29 mouse cellular contexts compared by ENCODE assay signal in the genomic region with DNA sequence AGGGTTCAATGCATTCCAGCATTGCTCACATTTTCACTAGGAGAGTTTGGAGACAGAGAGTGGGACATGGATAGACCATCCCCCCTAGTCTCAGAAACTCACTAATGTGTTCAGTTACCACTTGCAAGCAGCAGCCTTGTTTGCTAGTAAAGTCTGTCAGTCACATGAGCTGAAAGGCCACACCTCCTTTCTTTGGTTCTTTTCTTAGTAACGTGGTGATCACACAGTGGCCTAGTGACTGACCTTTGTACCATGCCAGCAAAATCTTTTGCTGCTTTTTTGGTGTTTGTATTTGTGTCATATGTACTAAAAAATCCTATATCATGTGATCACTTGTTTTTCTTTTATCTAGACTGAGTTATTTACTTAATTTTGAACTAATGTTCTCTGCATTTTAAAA.
DNase-seq lines count a peak whose midpoint lies in the region; ATAC-seq lines count a peak whose summit lies in the region.
"Had no signal": no experiment of that assay in that cellular context is flagged by ENCODE, and none has a peak within 500 bp of the region (broad histone marks: within the 10 kb centered on the region; RNA-seq: fewer than 3 reads in every experiment).

No protein-coding gene starts in this region.

- no peak for DNase-seq in forebrain, embryonic 14.5 days (ENCODE audit: low spot score)
- DNase-seq in kidney, postnatal 36 days: peak; percentile 27 to 36
- no peak for DNase-seq in kidney, postnatal 10 days
- DNase-seq in embryo, embryonic 10.5 days (ENCODE audit: low spot score): no peak
- DNase-seq: cerebellum, adult 2 months; cerebellum, postnatal 14 days; gastrocnemius, postnatal 25 days; heart, adult 11 months; heart, postnatal 36 days; lung, embryonic 14.5 days; lung, postnatal 14 days; right cerebral cortex, postnatal 25 days; spleen, adult 18-20 months; thymus, postnatal 4 days had no signal

- no peak overlapping the region for H3K4me3 ChIP-seq in forebrain, embryonic 12.5 days (replicated peaks)
- no peak overlapping the region for H3K4me3 ChIP-seq in forebrain, embryonic 14.5 days (ENCODE audit: low read depth, low read length)
- no peak overlapping the region for H3K4me3 ChIP-seq in intestine, embryonic 16.5 days (ENCODE audit: low read length)
- H3K4me3 ChIP-seq in stomach, embryonic 15.5 days (replicated peaks): no peak overlapping the region
- H3K4me3 ChIP-seq in midbrain, embryonic 13.5 days (replicated peaks): no peak overlapping the region
- H3K4me3 ChIP-seq: embryonic facial prominence, embryonic 15.5 days; forebrain, embryonic 13.5 days; hindbrain, embryonic 13.5 days; left cerebral cortex, adult 2 months; limb, embryonic 12.5 days; midbrain, embryonic 10.5 days had no signal

- no peaks in the 10 kb centered on the region for H3K4me1 ChIP-seq in forebrain, embryonic 12.5 days
- H3K4me1 ChIP-seq in forebrain, embryonic 14.5 days (ENCODE audit: control insufficient read depth, insufficient read depth, low read length): no peaks in the 10 kb centered on the region
- H3K4me1 ChIP-seq in intestine, embryonic 16.5 days (ENCODE audit: control insufficient read depth, insufficient read depth, low read length): no peaks in the 10 kb centered on the region
- H3K4me1 ChIP-seq in stomach, embryonic 15.5 days: no peaks in the 10 kb centered on the region
- no peaks in the 10 kb centered on the region for H3K4me1 ChIP-seq in midbrain, embryonic 13.5 days (replicated peaks)
- H3K4me1 ChIP-seq: embryonic facial prominence, embryonic 15.5 days; forebrain, embryonic 13.5 days; hindbrain, embryonic 13.5 days; limb, embryonic 12.5 days; midbrain, embryonic 10.5 days had no signal

- no peak overlapping the region for H3K27ac ChIP-seq in forebrain, embryonic 12.5 days
- no peak overlapping the region for H3K27ac ChIP-seq in forebrain, embryonic 14.5 days (ENCODE audit: low read depth, low read length)
- no peak overlapping the region for H3K27ac ChIP-seq in intestine, embryonic 16.5 days (ENCODE audit: low read length)
- H3K27ac ChIP-seq in stomach, embryonic 15.5 days: no peak overlapping the region
- H3K27ac ChIP-seq in midbrain, embryonic 13.5 days: no peak overlapping the region
- H3K27ac ChIP-seq: embryonic facial prominence, embryonic 15.5 days; forebrain, embryonic 13.5 days; hindbrain, embryonic 13.5 days; kidney, postnatal 0 days; left cerebral cortex, adult 2 months; limb, embryonic 12.5 days; liver, embryonic 14.5 days; midbrain, embryonic 10.5 days had no signal

- H3K9ac ChIP-seq in forebrain, embryonic 12.5 days: no peak overlapping the region
- H3K9ac ChIP-seq in forebrain, embryonic 14.5 days (ENCODE audit: low read length): no peak overlapping the region
- no peak overlapping the region for H3K9ac ChIP-seq in intestine, embryonic 16.5 days (ENCODE audit: low read depth, low read length)
- no peak overlapping the region for H3K9ac ChIP-seq in stomach, embryonic 15.5 days
- H3K9ac ChIP-seq in midbrain, embryonic 13.5 days (replicated peaks): no peak overlapping the region
- H3K9ac ChIP-seq: embryonic facial prominence, embryonic 15.5 days; forebrain, embryonic 13.5 days; hindbrain, embryonic 13.5 days; limb, embryonic 12.5 days; liver, embryonic 14.5 days; lung, embryonic 14.5 days had no signal

- peak; percentile 37; the same call in 1 of the 2 replicates for ATAC-seq in forebrain, embryonic 12.5 days (ENCODE audit: low FRiP score)
- ATAC-seq in forebrain, embryonic 14.5 days: no peak
- peak; percentile 86 for ATAC-seq in intestine, embryonic 16.5 days
- 0 out of 2 replicates have a peak, but pooled peaks have one; percentile 22 for ATAC-seq in stomach, embryonic 15.5 days (ENCODE audit: insufficient read depth, low FRiP score, low read depth)
- ATAC-seq in midbrain, embryonic 13.5 days: no peak
- ATAC-seq: CD4-positive, CD25-positive, alpha-beta regulatory T cell, adult 4 months; forebrain, embryonic 13.5 days; midbrain, embryonic 16.5 days had no signal

- H3K27me3 ChIP-seq in forebrain, embryonic 12.5 days: no peaks in the 10 kb centered on the region
- H3K27me3 ChIP-seq in forebrain, embryonic 14.5 days (replicated peaks; ENCODE audit: control insufficient read depth, insufficient read depth, low read length): no peaks in the 10 kb centered on the region
- H3K27me3 ChIP-seq in intestine, embryonic 16.5 days (replicated peaks; ENCODE audit: control insufficient read depth, insufficient read depth, low read length): no peaks in the 10 kb centered on the region
- H3K27me3 ChIP-seq in stomach, embryonic 15.5 days (replicated peaks): no peaks in the 10 kb centered on the region
- H3K27me3 ChIP-seq in midbrain, embryonic 13.5 days: no peaks in the 10 kb centered on the region
- H3K27me3 ChIP-seq: embryonic facial prominence, embryonic 15.5 days; forebrain, embryonic 13.5 days; hindbrain, embryonic 13.5 days; limb, embryonic 12.5 days had no signal

- H3K9me3 ChIP-seq in forebrain, embryonic 12.5 days: no peaks in the 10 kb centered on the region
- H3K9me3 ChIP-seq in forebrain, embryonic 14.5 days (replicated peaks; ENCODE audit: control insufficient read depth, low read length): no peaks in the 10 kb centered on the region
- H3K9me3 ChIP-seq in intestine, embryonic 16.5 days (ENCODE audit: control insufficient read depth, low read length): no peaks in the 10 kb centered on the region
- H3K9me3 ChIP-seq in stomach, embryonic 15.5 days: no peaks in the 10 kb centered on the region
- no peaks in the 10 kb centered on the region for H3K9me3 ChIP-seq in midbrain, embryonic 13.5 days
- H3K9me3 ChIP-seq: embryonic facial prominence, embryonic 15.5 days; forebrain, embryonic 13.5 days; hindbrain, embryonic 13.5 days; limb, embryonic 12.5 days; midbrain, embryonic 10.5 days had no signal

- no peak overlapping the region for H3K4me2 ChIP-seq in forebrain, embryonic 12.5 days
- H3K4me2 ChIP-seq in forebrain, embryonic 14.5 days (ENCODE audit: low read length): no peak overlapping the region
- H3K4me2 ChIP-seq in intestine, embryonic 16.5 days (ENCODE audit: low read depth, low read length): no peak overlapping the region
- H3K4me2 ChIP-seq in stomach, embryonic 15.5 days: no peak overlapping the region
- H3K4me2 ChIP-seq in midbrain, embryonic 13.5 days (replicated peaks): no peak overlapping the region
- H3K4me2 ChIP-seq: embryonic facial prominence, embryonic 15.5 days; forebrain, embryonic 13.5 days; heart, embryonic 11.5 days; hindbrain, embryonic 13.5 days; limb, embryonic 12.5 days; lung, embryonic 14.5 days had no signal

- WGBS in forebrain, embryonic 12.5 days: 17% methylated on average over 1 of the region's 1 CpGs
- 0% methylated on average over 1 of the region's 1 CpGs for WGBS in forebrain, embryonic 14.5 days
- 10% methylated on average over 1 of the region's 1 CpGs for WGBS in intestine, embryonic 16.5 days
- 26% methylated on average over 1 of the region's 1 CpGs for WGBS in stomach, embryonic 15.5 days
- 6% methylated on average over 1 of the region's 1 CpGs for WGBS in midbrain, embryonic 13.5 days

- H3K36me3 ChIP-seq in forebrain, embryonic 12.5 days (replicated peaks): no peaks in the 10 kb centered on the region
- H3K36me3 ChIP-seq in forebrain, embryonic 14.5 days (ENCODE audit: control insufficient read depth, insufficient read depth, low read length): no peaks in the 10 kb centered on the region
- H3K36me3 ChIP-seq in intestine, embryonic 16.5 days (ENCODE audit: control insufficient read depth, insufficient read depth, low read length): no peaks in the 10 kb centered on the region
- no peaks in the 10 kb centered on the region for H3K36me3 ChIP-seq in stomach, embryonic 15.5 days
- H3K36me3 ChIP-seq in midbrain, embryonic 13.5 days: no peaks in the 10 kb centered on the region
- H3K36me3 ChIP-seq: embryonic facial prominence, embryonic 15.5 days; hindbrain, embryonic 13.5 days; limb, embryonic 12.5 days; midbrain, embryonic 10.5 days had no signal

Comparison
In these comparisons a context has a peak if more than half of its experiments do, and no peak if none do; other contexts are left out.
1. ATAC-seq: peak in forebrain, embryonic 12.5 days (single experiment), intestine, embryonic 16.5 days (single experiment) and stomach, embryonic 15.5 days (single experiment); none in forebrain, embryonic 14.5 days (single experiment) and midbrain, embryonic 13.5 days (single experiment).
2. DNase-seq: peak in kidney, postnatal 36 days (2 of 2); none in forebrain, embryonic 14.5 days (single experiment), kidney, postnatal 10 days (single experiment) and embryo, embryonic 10.5 days (single experiment).